Mouse (Mus musculus) B cell, adult (primary cell): ENCODE measurements around the gene Ghitm. TPM values are rescaled to one million over a fixed set of nuclear protein-coding genes. Genes with fewer than 3 reads are reported as not detected.

Experiments
- total RNA-seq: library from RNA; stranded (reverse); gene quantifications from 4 replicates; pipeline ENCODE4 v1.2.4, GENCODE M21; 2023; ENCODE audit not compliant: inconsistent age

Gene Ghitm
- 288 to 312 TPM (median 305 TPM) in 4 replicates for total RNA-seq

GRCm38 (mm10) chr14:37135127-37135593 lies at the start of gene Ghitm:
Gene Ghitm (minus strand): TSS chr14:37135272.

GRCm38 (mm10) chr14:37113922-37114321 lies 21.1 kb downstream of the Ghitm start, which contains the start of gene 2610528A11Rik:
Gene 2610528A11Rik (minus strand): TSS chr14:37114022.

GRCm38 (mm10) chr14:37097956-37098530 lies 37.0 kb downstream of the Ghitm start, which contains the start of gene Cdhr1:
Gene Cdhr1 (minus strand): TSS chr14:37098347.

Other genes with a start within 250 kb of the Ghitm start
- gene Ccser2, start 166.5 kb downstream of the Ghitm start, total RNA-seq: 30.9 to 35.7 TPM (median 34.8 TPM) in 4 replicates
- not detected in 4 replicates for gene Rgr, start 86.3 kb downstream of the Ghitm start, total RNA-seq
- gene Lrit1, start 80.4 kb downstream of the Ghitm start, total RNA-seq: not detected in 4 replicates
- not detected in 4 replicates for gene Lrit2, start 67.3 kb downstream of the Ghitm start, total RNA-seq
- 0.12 TPM in 1 of 4 replicates, not detected in the others for gene Cdhr1, start 36.9 kb downstream of the Ghitm start, total RNA-seq
- not detected in 4 replicates for gene 2610528A11Rik, start 21.2 kb downstream of the Ghitm start, total RNA-seq